Mouse (Mus musculus) kidney, postnatal 0 days (tissue): ENCODE results near the gene Casq2. TPM values are rescaled to one million over a fixed set of nuclear protein-coding genes. Genes with fewer than 3 reads are reported as not detected.

Experiments used
- ATAC-seq: fragments of 200-750 bp; cut with Nextera tagmentation; replicated peaks from 2 replicates; pipeline ENCODE4 v1.8.0; 2017; ENCODE audit warnings: low read depth, moderate number of reproducible peaks, moderate TSS enrichment, moderate library complexity; ENCODE audit not compliant: low FRiP score
- DNase-seq: peaks from one replicate; pipeline ENCODE4 v3.0.0-alpha.2; 2016; ENCODE audit warnings: low spot score
- H3K27ac ChIP-seq: fragments of 300-500 bp; sonication (generic); 2 replicates; pipeline ENCODE4 v1.5.1; 2014; ENCODE audit warnings: mild to moderate bottlenecking
- H3K27me3 ChIP-seq: fragments of 300-500 bp; sonication (generic); 2 replicates; pipeline ENCODE4 v1.6.1; 2014; ENCODE audit warnings: low read length, mixed read lengths; ENCODE audit not compliant: insufficient read depth
- H3K36me3 ChIP-seq: fragments of 300-500 bp; sonication (generic); 2 replicates; pipeline ENCODE4 v1.6.1; 2014; ENCODE audit warnings: low read length, mixed read lengths; ENCODE audit not compliant: insufficient read depth
- H3K4me1 ChIP-seq: fragments of 300-500 bp; sonication (generic); replicated peaks from 2 replicates; pipeline ENCODE4 v1.6.1; 2014; ENCODE audit warnings: antibody characterized with exemption, low read length, mixed read lengths; ENCODE audit not compliant: insufficient read depth
- H3K4me2 ChIP-seq: fragments of 300-500 bp; sonication (generic); 2 replicates; pipeline ENCODE4 v1.6.1; 2014; ENCODE audit warnings: mild to moderate bottlenecking, low read length, moderate library complexity, mixed read lengths
- H3K4me3 ChIP-seq: fragments of 300-500 bp; sonication (generic); replicated peaks from 2 replicates; pipeline ENCODE4 v1.5.1; 2014; ENCODE audit warnings: low read depth, low read length
- H3K9ac ChIP-seq: fragments of 300-500 bp; sonication (generic); 2 replicates; pipeline ENCODE4 v1.6.1; 2014; ENCODE audit warnings: low read depth, low read length
- H3K9me3 ChIP-seq: fragments of 300-500 bp; sonication (generic); replicated peaks from 2 replicates; pipeline ENCODE4 v1.6.1; 2016; ENCODE audit warnings: low read length, inconsistent platforms, mixed read lengths
- CTCF ChIP-seq: IDR thresholded peaks from 2 replicates; pipeline ENCODE4 v1.5.1; 2016; ENCODE audit warnings: antibody characterized with exemption, low read depth, mild to moderate bottlenecking, moderate library complexity
- WGBS: fragments of 180-500 bp; shearing (Covaris S2); extraction: QIAGEN DNeasy Blood & Tissue Kit; methylation state at CpG from one replicate; pipeline ENCODE4 v1.1.7; 2014; 5-methylcytosine and 5-hydroxymethylcytosine counted together
- polyA plus RNA-seq: library from polyadenylated mRNA; unstranded; fragments of >200 nt; fragmentation: Nextera tagmentation; extraction: Ambion mirVana; gene quantifications from 2 replicates; pipeline ENCODE4 v1.2.1, GENCODE M21; 2015

The Casq2 gene
- polyA plus RNA-seq, 1 experiment from 2014 or later, result 0.47 TPM

DNA sequence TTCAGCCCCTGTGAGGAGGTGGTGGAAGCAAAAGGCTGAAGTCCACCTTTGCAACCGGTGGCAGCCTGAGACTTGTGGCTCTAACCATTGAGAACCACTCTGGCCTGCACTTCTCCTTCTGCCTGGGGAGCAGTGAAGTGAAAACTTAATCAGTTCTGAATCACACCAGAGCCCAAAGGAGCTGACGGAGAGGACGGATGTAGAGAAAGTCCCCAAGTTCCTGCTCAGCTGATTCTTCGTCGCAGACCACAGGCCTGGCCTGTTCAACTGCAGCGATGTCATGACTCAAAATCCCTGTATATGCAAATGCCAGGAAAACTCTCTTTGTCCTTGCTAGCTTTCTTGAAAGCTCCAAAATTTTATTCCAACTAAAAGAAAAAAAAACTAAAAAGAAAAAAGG lies 37.4 kb downstream of the Casq2 start:
- DNase-seq (no peak), ATAC-seq (no peak)
- Histone ChIP-seq H3K36me3 (no peaks in the 10 kb centered on the region), H3K27me3 (no peaks in the 10 kb centered on the region), H3K9ac (no peak overlapping the region), H3K4me3 (no peak overlapping the region), H3K4me1 (no peaks in the 10 kb centered on the region), H3K27ac (no peak overlapping the region), H3K4me2 (no peak overlapping the region), H3K9me3 (no peaks in the 10 kb centered on the region)
- no peak for TF ChIP-seq CTCF
- 58% methylated on average over 6 of the region's 6 CpGs for WGBS

DNA sequence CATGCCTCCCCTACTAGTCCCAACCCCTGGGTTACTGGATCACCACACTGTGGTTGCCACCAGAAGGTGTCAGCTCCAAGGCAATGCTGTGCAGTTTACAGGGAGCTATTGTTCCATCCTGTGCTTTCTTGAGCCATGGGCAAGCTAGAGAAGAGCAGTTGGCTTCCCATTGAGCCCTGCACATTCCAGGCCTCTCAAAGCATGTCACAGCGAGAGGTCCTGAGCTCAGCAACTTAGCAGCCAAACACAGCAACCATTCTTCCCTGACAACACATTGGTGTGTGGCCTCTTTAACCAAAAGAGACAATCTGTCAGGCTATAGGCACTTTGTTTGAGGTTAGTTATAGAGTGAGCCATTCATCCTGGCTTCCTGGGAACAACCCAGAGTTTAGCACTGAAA lies 39.3 kb downstream of the Casq2 start:
- Histone ChIP-seq H3K9me3 (no peaks in the 10 kb centered on the region), H3K4me2 (no peak overlapping the region), H3K9ac (no peak overlapping the region), H3K27me3 (no peaks in the 10 kb centered on the region), H3K4me3 (no peak overlapping the region), H3K36me3 (no peaks in the 10 kb centered on the region), H3K4me1 (no peaks in the 10 kb centered on the region), H3K27ac (no peak overlapping the region)
- TF ChIP-seq CTCF, result no peak
- ATAC-seq (no peak), DNase-seq (no peak)
- 83% methylated on average over 1 of the region's 1 CpGs for WGBS

DNA sequence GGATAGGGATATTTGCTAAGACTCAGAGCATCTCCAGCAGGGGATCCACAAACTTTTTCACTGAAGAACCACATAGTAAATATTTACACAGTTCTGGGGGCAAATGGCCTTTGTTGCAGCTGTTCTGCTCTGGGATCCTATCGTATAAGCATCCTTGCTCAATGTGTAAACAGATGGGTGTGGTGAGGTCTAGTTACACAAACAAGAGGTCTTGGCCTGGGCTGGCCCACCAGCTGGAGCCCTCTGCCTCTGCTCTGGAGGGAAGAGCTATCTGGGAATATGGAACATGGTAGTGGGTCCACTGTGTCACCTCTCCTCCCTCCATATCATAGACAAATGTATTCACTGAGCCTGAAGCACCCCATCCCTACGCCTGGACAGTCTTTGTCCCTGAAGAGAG lies 40.9 kb downstream of the Casq2 start:
- 71% methylated on average over 2 of the region's 2 CpGs for WGBS
- Histone ChIP-seq H3K27ac (no peak overlapping the region), H3K4me2 (no peak overlapping the region), H3K9ac (no peak overlapping the region), H3K4me3 (no peak overlapping the region), H3K9me3 (no peaks in the 10 kb centered on the region), H3K4me1 (no peaks in the 10 kb centered on the region), H3K27me3 (no peaks in the 10 kb centered on the region), H3K36me3 (no peaks in the 10 kb centered on the region)
- no peak for ATAC-seq
- TF ChIP-seq CTCF, result no peak
- no peak for DNase-seq

DNA sequence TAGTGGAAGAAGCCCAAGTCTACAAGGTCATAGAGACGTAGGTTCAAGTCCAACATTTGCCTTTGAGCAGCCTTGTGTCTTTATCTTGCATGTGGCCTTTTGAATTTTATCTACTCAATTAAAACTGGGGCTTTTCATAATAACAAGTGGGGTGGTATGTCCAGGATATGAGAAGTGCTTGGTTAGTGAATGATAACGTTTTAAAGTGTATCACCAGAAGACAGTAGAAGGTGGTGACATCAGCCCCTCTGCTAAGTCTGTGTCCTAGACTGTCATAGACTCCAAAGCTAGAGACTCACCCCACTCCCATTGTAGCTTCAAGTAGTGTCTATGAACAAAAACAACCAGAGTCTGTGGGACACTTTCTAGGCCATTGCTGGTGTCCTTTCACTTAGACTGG lies 42.0 kb downstream of the Casq2 start:
- DNase-seq, result no peak
- ATAC-seq, result no peak
- Histone ChIP-seq H3K9me3 (no peaks in the 10 kb centered on the region), H3K4me3 (no peak overlapping the region), H3K27me3 (no peaks in the 10 kb centered on the region), H3K36me3 (no peaks in the 10 kb centered on the region), H3K27ac (no peak overlapping the region), H3K4me2 (no peak overlapping the region), H3K4me1 (no peaks in the 10 kb centered on the region), H3K9ac (no peak overlapping the region)
- no peak for TF ChIP-seq CTCF
- 95% methylated on average over 2 of the region's 2 CpGs for WGBS

DNA sequence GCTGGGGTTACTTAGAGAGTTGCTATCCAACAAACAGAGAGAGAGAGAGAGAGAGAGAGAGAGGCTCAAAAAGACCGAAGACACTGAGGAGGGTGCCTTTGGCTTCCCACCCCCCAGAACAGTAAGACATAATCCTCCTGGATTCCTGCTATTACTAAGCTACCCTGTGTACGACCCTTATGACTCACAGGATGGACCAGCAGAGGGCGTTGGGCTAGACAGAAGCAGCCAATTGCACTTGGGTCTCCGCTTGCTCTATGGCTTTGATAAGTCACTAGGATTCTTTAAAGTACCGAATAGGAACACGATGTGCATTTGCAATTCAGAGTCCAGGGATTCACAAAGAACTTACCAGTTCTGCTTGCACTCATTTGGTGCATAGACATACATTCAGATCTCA lies 44.3 kb downstream of the Casq2 start:
- H3K4me2 ChIP-seq, result no peak overlapping the region
- peak; percentile 43; the same call in 1 of the 2 replicates for TF ChIP-seq CTCF
- H3K27me3 ChIP-seq, result no peaks in the 10 kb centered on the region
- 72% methylated on average over 6 of the region's 6 CpGs for WGBS
- H3K9me3 ChIP-seq, result no peaks in the 10 kb centered on the region
- H3K27ac ChIP-seq, result no peak overlapping the region
- DNase-seq (no peak), ATAC-seq (no peak)
- H3K4me3 ChIP-seq, result no peak overlapping the region
- H3K9ac ChIP-seq, result no peak overlapping the region
- H3K36me3 ChIP-seq, result no peaks in the 10 kb centered on the region
- H3K4me1 ChIP-seq, result peaks cover 2% of the 10 kb centered on the region

DNA sequence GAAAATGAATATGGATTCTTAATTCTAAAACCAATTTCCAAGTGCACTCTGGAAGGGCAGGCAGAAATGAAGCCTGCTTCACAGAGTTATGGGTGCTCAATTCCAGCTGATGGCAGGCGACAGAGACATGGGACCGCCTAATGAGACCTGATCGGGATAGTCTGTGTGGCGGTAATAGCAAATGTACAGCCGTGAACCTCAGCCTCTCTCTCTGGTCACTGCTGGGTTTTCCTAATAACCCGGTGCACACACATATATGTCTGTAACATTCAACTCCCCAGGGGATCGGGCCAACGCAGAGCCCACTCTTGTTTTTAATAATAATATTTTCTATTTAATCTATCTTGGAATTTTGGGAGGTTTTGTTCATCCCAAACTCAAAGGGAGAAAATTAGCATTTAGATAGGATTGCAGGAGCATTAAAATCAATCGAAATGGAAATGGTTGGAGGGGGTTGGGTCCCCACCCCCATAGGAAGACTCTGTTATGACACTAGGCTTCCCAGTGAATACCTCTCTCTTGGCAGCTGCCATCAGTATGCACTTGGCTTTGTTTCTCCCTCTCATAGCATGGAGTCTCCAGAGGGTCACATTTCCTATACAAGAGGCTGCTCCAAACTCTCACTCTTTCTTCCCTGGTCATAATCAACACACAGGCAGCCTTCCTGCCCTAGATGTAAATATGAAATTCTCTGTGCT lies 45.6 kb downstream of the Casq2 start:
- Histone ChIP-seq H3K36me3 (no peaks in the 10 kb centered on the region), H3K27ac (no peak overlapping the region), H3K9ac (no peak overlapping the region), H3K4me1 (peaks cover 11% of the 10 kb centered on the region), H3K27me3 (no peaks in the 10 kb centered on the region), H3K4me2 (no peak overlapping the region), H3K4me3 (no peak overlapping the region), H3K9me3 (no peaks in the 10 kb centered on the region)
- ATAC-seq (no peak), DNase-seq (no peak)
- no peak for TF ChIP-seq CTCF
- WGBS, result 85% methylated on average over 9 of the region's 9 CpGs
